Comparison of ENCODE assay signal across 33 mouse cellular contexts in the genomic region with DNA sequence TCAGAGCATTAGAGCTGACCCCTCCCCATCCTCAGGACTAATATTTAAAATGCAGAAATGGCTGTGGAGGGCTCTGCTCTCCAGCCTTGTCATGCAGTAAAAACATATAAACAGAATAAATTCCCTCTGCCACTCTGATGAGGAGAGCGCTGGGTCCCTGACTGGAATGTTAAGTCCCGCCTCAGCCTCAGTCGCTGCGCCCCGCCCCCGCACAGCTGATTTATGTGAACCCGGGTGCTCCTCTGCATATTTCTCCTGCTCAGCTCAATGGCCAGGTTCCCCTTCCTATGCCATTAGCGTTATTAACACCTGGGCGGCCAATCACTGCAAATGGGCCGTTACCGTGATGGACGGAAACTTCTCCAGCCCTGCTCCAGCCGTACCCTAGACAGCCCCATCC. TPM values are rescaled to one million over a fixed set of nuclear protein-coding genes. Genes with fewer than 3 reads are reported as not detected.
DNase-seq lines count a peak whose midpoint lies in the region; ATAC-seq and TF ChIP-seq lines count a peak whose summit lies in the region.
"Had no signal": no experiment of that assay in that cellular context is flagged by ENCODE, and none has a peak within 500 bp of the region (broad histone marks: within the 10 kb centered on the region; RNA-seq: fewer than 3 reads in every experiment).

No protein-coding gene starts in this region.

- WGBS in kidney, embryonic 16.5 days, result 23% methylated on average over 13 of the region's 13 CpGs
- 35% methylated on average over 13 of the region's 13 CpGs for WGBS in neural tube, embryonic 12.5 days
- WGBS in liver, postnatal 0 days (ENCODE audit: insufficient replicate concordance), result 39% methylated on average over 13 of the region's 13 CpGs

- peaks cover 16% of the 10 kb centered on the region for H3K27me3 ChIP-seq in kidney, embryonic 16.5 days (ENCODE audit: insufficient read depth, low read length)
- H3K27me3 ChIP-seq in neural tube, embryonic 12.5 days (replicated peaks), result peaks cover 18% of the 10 kb centered on the region
- H3K27me3 ChIP-seq in liver, postnatal 0 days (ENCODE audit: insufficient read depth, low read length), result no peaks in the 10 kb centered on the region; the same call in 1 of the 2 replicates

- no peak for TF ChIP-seq CTCF in liver, postnatal 0 days (IDR thresholded peaks at IDR 0.05; ENCODE audit: low read depth)

- H3K4me1 ChIP-seq in kidney, embryonic 16.5 days (ENCODE audit: insufficient read depth, low read length), result peaks cover 6% of the 10 kb centered on the region
- 0 out of 2 replicates have a peak, but pooled peaks cover 6% of the 10 kb centered on the region for H3K4me1 ChIP-seq in neural tube, embryonic 12.5 days
- no peaks in the 10 kb centered on the region for H3K4me1 ChIP-seq in liver, postnatal 0 days (ENCODE audit: insufficient read depth)
- H3K4me1 ChIP-seq: embryonic facial prominence, embryonic 10.5 days; forebrain, embryonic 10.5 days; limb, embryonic 12.5 days had no signal

- ATAC-seq in kidney, embryonic 16.5 days (ENCODE audit: low FRiP score, low TSS enrichment), result no peak
- ATAC-seq in neural tube, embryonic 12.5 days (ENCODE audit: low FRiP score, low read depth), result 0 out of 2 replicates have a peak, but pooled peaks have one; percentile 48
- ATAC-seq in liver, postnatal 0 days, result no peak
- ATAC-seq: forebrain, embryonic 16.5 days; Patski had no signal

- H3K9ac ChIP-seq in kidney, embryonic 16.5 days (replicated peaks; ENCODE audit: low read length), result no peak overlapping the region
- no peak overlapping the region for H3K9ac ChIP-seq in neural tube, embryonic 12.5 days
- no peak overlapping the region for H3K9ac ChIP-seq in liver, postnatal 0 days (replicated peaks)
- H3K9ac ChIP-seq: limb, embryonic 12.5 days had no signal

- no peak for TF ChIP-seq EP300 in liver, postnatal 0 days (IDR thresholded peaks at IDR 0.05; ENCODE audit: low read depth)

- peak; percentile 51 for DNase-seq in kidney, adult 11 months
- no peak for DNase-seq in neural tube, embryonic 10.5 days (ENCODE audit: extremely low spot score, low spot score)
- DNase-seq in kidney, postnatal 25 days, result peak; percentile 54 to 68
- DNase-seq in liver, postnatal 0 days, result no peak
- no peak for DNase-seq in layer of hippocampus, postnatal 36 days
- DNase-seq: adrenal gland, postnatal 36 days; cerebellum, adult 11 months; cerebellum, postnatal 10 days; gastrocnemius, postnatal 10 days; lung, adult 18-20 months; lung, postnatal 10 days; thymus, postnatal 14 days had no signal

- no peaks in the 10 kb centered on the region for H3K9me3 ChIP-seq in kidney, embryonic 16.5 days (ENCODE audit: low read length)
- no peaks in the 10 kb centered on the region for H3K9me3 ChIP-seq in neural tube, embryonic 12.5 days
- no peaks in the 10 kb centered on the region for H3K9me3 ChIP-seq in liver, postnatal 0 days (ENCODE audit: low read length)
- H3K9me3 ChIP-seq: embryonic facial prominence, embryonic 10.5 days; forebrain, embryonic 10.5 days; G1E; limb, embryonic 12.5 days had no signal

- no peak overlapping the region for H3K27ac ChIP-seq in kidney, embryonic 16.5 days (ENCODE audit: low read length)
- H3K27ac ChIP-seq in neural tube, embryonic 12.5 days, result no peak overlapping the region
- no peak overlapping the region for H3K27ac ChIP-seq in liver, postnatal 0 days (ENCODE audit: low read depth)
- H3K27ac ChIP-seq: embryonic facial prominence, embryonic 10.5 days; forebrain, embryonic 10.5 days; limb, embryonic 12.5 days had no signal

- H3K36me3 ChIP-seq in kidney, embryonic 16.5 days (ENCODE audit: insufficient read depth, low read length), result no peaks in the 10 kb centered on the region
- H3K36me3 ChIP-seq in neural tube, embryonic 12.5 days, result no peaks in the 10 kb centered on the region
- no peaks in the 10 kb centered on the region for H3K36me3 ChIP-seq in liver, postnatal 0 days (replicated peaks; ENCODE audit: insufficient read depth, low read length)
- H3K36me3 ChIP-seq: embryonic facial prominence, embryonic 10.5 days; forebrain, embryonic 10.5 days; G1E; limb, embryonic 12.5 days had no signal

- no peak overlapping the region for H3K4me2 ChIP-seq in kidney, embryonic 16.5 days (replicated peaks; ENCODE audit: low read depth, low read length)
- no peak overlapping the region for H3K4me2 ChIP-seq in neural tube, embryonic 12.5 days (replicated peaks)
- no peak overlapping the region for H3K4me2 ChIP-seq in liver, postnatal 0 days (ENCODE audit: low read depth, low read length)
- H3K4me2 ChIP-seq: heart, embryonic 11.5 days; limb, embryonic 12.5 days; liver, embryonic 11.5 days; midbrain, embryonic 11.5 days had no signal

- no peak overlapping the region for H3K4me3 ChIP-seq in kidney, embryonic 16.5 days (ENCODE audit: low read length)
- H3K4me3 ChIP-seq in neural tube, embryonic 12.5 days, result no peak overlapping the region
- H3K4me3 ChIP-seq in liver, postnatal 0 days (ENCODE audit: low read depth, low read length), result no peak overlapping the region
- H3K4me3 ChIP-seq: embryonic facial prominence, embryonic 10.5 days; forebrain, embryonic 10.5 days; limb, embryonic 12.5 days had no signal

RNA-seq across cellular contexts. Expression of gene Lhx5, which starts 15.8 kb away (rescaled TPM):
- not detected in 2 replicates for polyA plus RNA-seq in kidney, embryonic 16.5 days (2015; fragmentation: Nextera tagmentation; extraction: Ambion mirVana)
- 64.9 and 70.8 TPM in 2 replicates for polyA plus RNA-seq in neural tube, embryonic 12.5 days (2016; fragmentation: Nextera tagmentation; extraction: Ambion mirVana)
- not detected in 2 replicates for polyA plus RNA-seq in liver, postnatal 0 days (2015; fragmentation: Nextera tagmentation; extraction: Ambion mirVana)
- under 1 TPM in 1 of 2 experiments, not detected in 1; 0.13 TPM for total RNA-seq in layer of hippocampus, postnatal 36 days (2021)
- total RNA-seq: adrenal gland, adult 18-20 months; adrenal gland, postnatal 36 days; gastrocnemius, postnatal 10 days; granulocyte monocyte progenitor cell, adult 5-6 weeks; hematopoietic stem cell, adult 5-6 weeks; neutrophil, adult 5-6 weeks had no signal
- polyA plus RNA-seq: cortical plate, adult 2 months; G1E; heart, postnatal 0 days; intestine, embryonic 14.5 days; limb, embryonic 12.5 days had no signal

RNA-seq across cellular contexts. Expression of gene Sdsl, which starts 25.3 kb away (rescaled TPM):
- 13.3 and 15.3 TPM in 2 replicates for polyA plus RNA-seq in kidney, embryonic 16.5 days (2015; fragmentation: Nextera tagmentation; extraction: Ambion mirVana)
- polyA plus RNA-seq in neural tube, embryonic 12.5 days (2016; fragmentation: Nextera tagmentation; extraction: Ambion mirVana), result 7.0 TPM in 2 replicates
- polyA plus RNA-seq in liver, postnatal 0 days (2015; fragmentation: Nextera tagmentation; extraction: Ambion mirVana), result 21.0 and 24.5 TPM in 2 replicates
- 1 to 10 TPM; 6.9 to 8.3 TPM for total RNA-seq in layer of hippocampus, postnatal 36 days (2021)
- total RNA-seq: neutrophil, adult 5-6 weeks had no signal

RNA-seq across cellular contexts. Expression of gene Sds, which starts 29.0 kb away (rescaled TPM):
- not detected in 2 replicates for polyA plus RNA-seq in kidney, embryonic 16.5 days (2015; fragmentation: Nextera tagmentation; extraction: Ambion mirVana)
- polyA plus RNA-seq in neural tube, embryonic 12.5 days (2016; fragmentation: Nextera tagmentation; extraction: Ambion mirVana), result not detected in 2 replicates
- 32.4 and 32.5 TPM in 2 replicates for polyA plus RNA-seq in liver, postnatal 0 days (2015; fragmentation: Nextera tagmentation; extraction: Ambion mirVana)
- not detected for total RNA-seq in layer of hippocampus, postnatal 36 days (2021)
- total RNA-seq: adrenal gland, adult 18-20 months; G1E; gastrocnemius, postnatal 10 days; granulocyte monocyte progenitor cell, adult 5-6 weeks; hematopoietic stem cell, adult 5-6 weeks; layer of hippocampus, postnatal 10 days; neutrophil, adult 5-6 weeks had no signal
- polyA plus RNA-seq: embryonic facial prominence, embryonic 10.5 days; forebrain, embryonic 10.5 days; forebrain, embryonic 16.5 days; G1E; heart, embryonic 11.5 days; heart, postnatal 0 days; intestine, embryonic 14.5 days; large intestine, adult 2 months; limb, embryonic 12.5 days; liver, embryonic 11.5 days; midbrain, embryonic 11.5 days; small intestine, adult 2 months had no signal

RNA-seq across cellular contexts. Expression of gene Plbd2, which starts 56.1 kb away (rescaled TPM):
- 54.9 and 57.3 TPM in 2 replicates for polyA plus RNA-seq in kidney, embryonic 16.5 days (2015; fragmentation: Nextera tagmentation; extraction: Ambion mirVana)
- 44.7 and 46.2 TPM in 2 replicates for polyA plus RNA-seq in neural tube, embryonic 12.5 days (2016; fragmentation: Nextera tagmentation; extraction: Ambion mirVana)
- 53.6 and 54.1 TPM in 2 replicates for polyA plus RNA-seq in liver, postnatal 0 days (2015; fragmentation: Nextera tagmentation; extraction: Ambion mirVana)
- 10 to 100 TPM; 56.8 to 58.7 TPM for total RNA-seq in layer of hippocampus, postnatal 36 days (2021)

Comparison
In these comparisons a context has a peak if more than half of its experiments do, and no peak if none do; other contexts are left out.
1. DNase-seq: peak in kidney, adult 11 months (single experiment) and kidney, postnatal 25 days (2 of 2); none in neural tube, embryonic 10.5 days (single experiment), liver, postnatal 0 days (single experiment) and layer of hippocampus, postnatal 36 days (0 of 2).
2. RNA of gene Lhx5, which starts 15.8 kb away (polyA plus RNA-seq): 64.9 to 70.8 TPM in neural tube, embryonic 12.5 days; not detected in kidney, embryonic 16.5 days and not detected in liver, postnatal 0 days; every median in the first group is over 10 times any median in the second.
3. RNA of gene Sds, which starts 29.0 kb away (polyA plus RNA-seq): 32.4 to 32.5 TPM in liver, postnatal 0 days; not detected in kidney, embryonic 16.5 days and not detected in neural tube, embryonic 12.5 days; every median in the first group is over 10 times any median in the second.